Mouse (Mus musculus) heart, adult 2 months (tissue): ENCODE results near the gene Bnip3.

Experiments
- CTCF ChIP-seq: fragments of 200-600 bp; IDR thresholded peaks from 2 replicates; pipeline ENCODE4 v1.8.1; 2022; ENCODE audit warnings: antibody characterized with exemption, mild to moderate bottlenecking, moderate library complexity
- EP300 ChIP-seq: fragments of 200-500 bp; IDR thresholded peaks from 2 replicates; pipeline ENCODE4 v1.6.1; 2011; ENCODE audit warnings: low read depth, low read length, control low read depth; ENCODE audit not compliant: insufficient read depth
- POLR2A ChIP-seq: fragments of 200-500 bp; IDR thresholded peaks from 2 replicates; pipeline ENCODE4 v1.6.1; 2011; ENCODE audit warnings: mild to moderate bottlenecking, low read depth, low read length, control low read depth; ENCODE audit not compliant: insufficient read depth

DNA sequence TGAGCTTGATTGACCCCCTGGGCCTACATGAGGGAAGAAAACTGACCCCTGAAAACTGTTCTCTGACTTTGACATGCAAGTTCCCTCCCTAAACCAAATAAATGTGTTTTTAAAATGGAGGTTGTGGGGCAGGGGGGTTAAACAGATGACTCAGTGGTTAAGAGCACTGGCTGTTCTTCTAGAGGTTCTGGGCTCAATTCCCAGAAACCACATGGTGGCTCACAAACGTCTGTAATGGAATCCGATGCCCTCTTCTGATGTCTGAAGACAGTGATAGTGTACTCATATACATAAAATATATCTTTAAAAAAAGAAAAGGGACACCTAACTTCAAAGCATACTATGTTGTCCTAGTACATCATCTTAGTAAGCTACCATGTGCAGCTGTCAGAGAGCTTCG, 34.3 kb downstream of the Bnip3 start:
- no peak for TF ChIP-seq CTCF
- no peak for TF ChIP-seq EP300
- TF ChIP-seq POLR2A: no peak
